Mouse (Mus musculus): ENCODE measurements around the gene Tbx19. TPM values are rescaled to one million over a fixed set of nuclear protein-coding genes. Genes with fewer than 3 reads are reported as not detected.

Tbx19 gene
- polyA plus RNA-seq, 1 experiment from 2014 or later: not detected

GRCm38 (mm10) chr1:165105270-165106010 is 55.1 kb downstream of the Tbx19 start:
- Histone ChIP-seq H3K9me3 (no peaks in the 10 kb centered on the region), H3K27ac (peak overlapping the region; percentile 20), H3K27me3 (no peaks in the 10 kb centered on the region), H3K4me2 (no peak overlapping the region), H3K4me1 (replicated peaks) (peaks cover 31% of the 10 kb centered on the region), H3K9ac (no peak overlapping the region), H3K36me3 (no peaks in the 10 kb centered on the region), H3K4me3 (no peak overlapping the region)
- peak; percentile 18; the same call in 1 of the 2 replicates for ATAC-seq (ENCODE audit: low FRiP score)
- 73% methylated on average over 9 of the region's 9 CpGs for WGBS

GRCm38 (mm10) chr1:165104707-165105259 is 55.8 kb downstream of the Tbx19 start:
- H3K4me1 ChIP-seq (replicated peaks): peaks cover 36% of the 10 kb centered on the region
- no peaks in the 10 kb centered on the region for H3K27me3 ChIP-seq
- ATAC-seq (ENCODE audit: low FRiP score): peak; percentile 41; the same call in 1 of the 2 replicates
- H3K36me3 ChIP-seq: no peaks in the 10 kb centered on the region
- no peaks in the 10 kb centered on the region for H3K9me3 ChIP-seq
- no peak overlapping the region for H3K4me3 ChIP-seq
- WGBS: 66% methylated on average over 7 of the region's 7 CpGs
- H3K9ac ChIP-seq: no peak overlapping the region
- no peak overlapping the region for H3K4me2 ChIP-seq
- H3K27ac ChIP-seq: peak overlapping the region; percentile 20

GRCm38 (mm10) chr1:165099569-165099968 is 61.0 kb downstream of the Tbx19 start:
- H3K36me3 ChIP-seq: no peaks in the 10 kb centered on the region
- H3K4me2 ChIP-seq: no peak overlapping the region
- no peak overlapping the region for H3K27ac ChIP-seq
- peaks cover 15% of the 10 kb centered on the region; the same call in 1 of the 2 replicates for H3K4me1 ChIP-seq (replicated peaks)
- peak; percentile 34 for ATAC-seq (ENCODE audit: low FRiP score)
- H3K27me3 ChIP-seq: no peaks in the 10 kb centered on the region
- no peak overlapping the region for H3K4me3 ChIP-seq
- H3K9ac ChIP-seq: no peak overlapping the region
- no peaks in the 10 kb centered on the region for H3K9me3 ChIP-seq

- Histone ChIP-seq H3K9ac (no peak overlapping the region), H3K27me3 (no peaks in the 10 kb centered on the region), H3K4me2 (no peak overlapping the region), H3K4me3 (no peak overlapping the region), H3K4me1 (replicated peaks) (peaks cover 23% of the 10 kb centered on the region), H3K27ac (no peak overlapping the region), H3K9me3 (no peaks in the 10 kb centered on the region), H3K36me3 (no peaks in the 10 kb centered on the region)
- no peak for ATAC-seq (ENCODE audit: low FRiP score)
- WGBS: 19% methylated on average over 7 of the region's 7 CpGs
Observed at GRCm38 (mm10) chr1:165094871-165095270, 65.7 kb downstream of the Tbx19 start.

- peak overlapping the region; percentile 51 for H3K4me2 ChIP-seq
- 12% methylated on average over 15 of the region's 15 CpGs for WGBS
- H3K27ac ChIP-seq: peak overlapping the region; percentile 80
- peak; percentile 84 for ATAC-seq (ENCODE audit: low FRiP score)
- no peaks in the 10 kb centered on the region for H3K9me3 ChIP-seq
- peak overlapping the region; percentile 25 for H3K4me3 ChIP-seq
- H3K4me1 ChIP-seq (replicated peaks): peaks cover 22% of the 10 kb centered on the region
- H3K27me3 ChIP-seq: no peaks in the 10 kb centered on the region
- no peaks in the 10 kb centered on the region for H3K36me3 ChIP-seq
- H3K9ac ChIP-seq: no peak overlapping the region; the same call in 1 of the 2 replicates
Observed at GRCm38 (mm10) chr1:165091721-165092120, 68.9 kb downstream of the Tbx19 start.

- no peak overlapping the region for H3K4me2 ChIP-seq
- 83% methylated on average over 3 of the region's 3 CpGs for WGBS
- H3K9ac ChIP-seq: no peak overlapping the region
- peaks cover 23% of the 10 kb centered on the region for H3K4me1 ChIP-seq (replicated peaks)
- H3K36me3 ChIP-seq: no peaks in the 10 kb centered on the region
- no peaks in the 10 kb centered on the region for H3K9me3 ChIP-seq
- no peaks in the 10 kb centered on the region for H3K27me3 ChIP-seq
- H3K4me3 ChIP-seq: no peak overlapping the region
- H3K27ac ChIP-seq: no peak overlapping the region
- ATAC-seq (ENCODE audit: low FRiP score): no peak
Observed at GRCm38 (mm10) chr1:165089556-165089955, 71.0 kb downstream of the Tbx19 start.

Other genes starting within 250 kb of the Tbx19 start
- not detected in 2 replicates for gene Xcl1, start 225.2 kb downstream of the Tbx19 start, polyA plus RNA-seq (2015; fragmentation: Nextera tagmentation; extraction: Ambion mirVana)
- gene Sft2d2, start 33.7 kb upstream of the Tbx19 start, polyA plus RNA-seq (2015; fragmentation: Nextera tagmentation; extraction: Ambion mirVana): 5.2 and 5.8 TPM in 2 replicates
- gene Tiprl, start 76.2 kb upstream of the Tbx19 start, polyA plus RNA-seq (2015; fragmentation: Nextera tagmentation; extraction: Ambion mirVana): 130 and 141 TPM in 2 replicates
- gene Gpr161, start 135.0 kb upstream of the Tbx19 start, polyA plus RNA-seq (2015; fragmentation: Nextera tagmentation; extraction: Ambion mirVana): 3.4 and 3.6 TPM in 2 replicates